In the genomic region with DNA sequence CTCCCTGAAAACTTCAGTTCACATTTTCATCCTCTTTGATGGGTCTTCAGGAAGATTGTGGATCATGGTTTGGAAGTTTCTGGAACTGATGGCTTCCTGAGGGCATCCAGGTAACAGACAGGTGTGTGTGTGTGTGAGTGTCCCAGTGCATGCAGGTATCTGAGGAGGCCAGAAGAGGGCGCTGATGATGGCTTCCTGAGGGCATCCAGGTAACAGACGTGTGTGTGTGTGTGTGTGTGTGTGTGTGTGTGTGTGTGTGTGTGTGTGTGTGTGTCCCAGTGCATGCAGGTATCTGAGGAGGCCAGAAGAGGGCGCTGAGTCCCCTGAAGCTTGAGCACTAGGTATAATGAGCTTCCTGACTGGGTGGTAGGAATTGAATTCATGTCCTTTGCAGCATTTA, we compare ENCODE assay signal across 28 mouse cellular contexts. TPM values are rescaled to one million over a fixed set of nuclear protein-coding genes. Genes with fewer than 3 reads are reported as not detected.
DNase-seq lines count a peak whose midpoint lies in the region; ATAC-seq and TF ChIP-seq lines count a peak whose summit lies in the region.
"Had no signal": no experiment of that assay in that cellular context is flagged by ENCODE, and none has a peak within 500 bp of the region (broad histone marks: within the 10 kb centered on the region; RNA-seq: fewer than 3 reads in every experiment).

No protein-coding gene starts in this region.

- no peak for TF ChIP-seq EP300 in liver, postnatal 0 days (IDR thresholded peaks at IDR 0.05; ENCODE audit: low read depth)
- TF ChIP-seq EP300 in ES-Bruce4 (IDR thresholded peaks at IDR 0.05; ENCODE audit: insufficient read depth, low read depth, low read length), result no peak

- TF ChIP-seq CTCF in forebrain, postnatal 0 days (IDR thresholded peaks at IDR 0.05; ENCODE audit: low read depth), result peak; percentile 14; the same call in 1 of the 2 replicates
- TF ChIP-seq CTCF in liver, postnatal 0 days (IDR thresholded peaks at IDR 0.05; ENCODE audit: low read depth), result peak; percentile 32
- TF ChIP-seq CTCF in ES-Bruce4 (IDR thresholded peaks at IDR 0.05; ENCODE audit: low read depth, low read length), result peak; percentile 34
- TF ChIP-seq CTCF in brain, embryonic 14.5 days (IDR thresholded peaks at IDR 0.05; ENCODE audit: borderline replicate concordance, extremely low read depth, insufficient read depth, insufficient read length), result peak; percentile 10; the same call in 1 of the 2 replicates

- DNase-seq in forebrain, postnatal 0 days, result no peak
- DNase-seq in liver, postnatal 0 days, result no peak
- DNase-seq in liver, embryonic 11.5 days (ENCODE audit: low spot score), result no peak
- DNase-seq in brain, embryonic 14.5 days (ENCODE audit: low read depth), result no peak
- DNase-seq in ovary, postnatal 10 days (ENCODE audit: low spot score), result no peak
- DNase-seq: adrenal gland, adult 2 months; cerebellum, adult 8-10 months; cerebellum, postnatal 36 days; embryo, embryonic 11 days; gastrocnemius, postnatal 14 days; heart, adult 11 months; heart, postnatal 14 days; kidney, postnatal 36 days; layer of hippocampus, postnatal 36 days; retina, postnatal 1 day; right cerebral cortex, postnatal 25 days; spleen, adult 18-20 months; thymus, postnatal 25 days had no signal

- no peak overlapping the region for H3K4me3 ChIP-seq in forebrain, postnatal 0 days (ENCODE audit: low read depth, low read length)
- H3K4me3 ChIP-seq in forebrain, embryonic 12.5 days (replicated peaks), result no peak overlapping the region
- H3K4me3 ChIP-seq in liver, postnatal 0 days (ENCODE audit: low read depth, low read length), result no peak overlapping the region
- H3K4me3 ChIP-seq in liver, embryonic 11.5 days (ENCODE audit: low read depth, low read length), result no peak overlapping the region
- H3K4me3 ChIP-seq in ES-Bruce4 (ENCODE audit: low read depth, low read length), result no peak overlapping the region
- H3K4me3 ChIP-seq: heart, embryonic 13.5 days; hindbrain, embryonic 12.5 days; liver, embryonic 12.5 days; midbrain, embryonic 12.5 days; neural tube, embryonic 12.5 days had no signal

- H3K4me1 ChIP-seq in forebrain, postnatal 0 days (ENCODE audit: insufficient read depth), result no peaks in the 10 kb centered on the region
- H3K4me1 ChIP-seq in forebrain, embryonic 12.5 days, result peaks cover 5% of the 10 kb centered on the region; the same call in 1 of the 2 replicates
- H3K4me1 ChIP-seq in liver, postnatal 0 days (ENCODE audit: insufficient read depth), result no peaks in the 10 kb centered on the region
- no peaks in the 10 kb centered on the region for H3K4me1 ChIP-seq in liver, embryonic 11.5 days (replicated peaks; ENCODE audit: control insufficient read depth, insufficient read depth, low read length)
- H3K4me1 ChIP-seq in ES-Bruce4 (ENCODE audit: control insufficient read depth, insufficient read depth, low read length), result no peaks in the 10 kb centered on the region
- H3K4me1 ChIP-seq: liver, embryonic 12.5 days; neural tube, embryonic 12.5 days had no signal

- H3K9me3 ChIP-seq in forebrain, postnatal 0 days (ENCODE audit: low read length), result no peaks in the 10 kb centered on the region
- no peaks in the 10 kb centered on the region; the same call in 1 of the 2 replicates for H3K9me3 ChIP-seq in forebrain, embryonic 12.5 days
- no peaks in the 10 kb centered on the region for H3K9me3 ChIP-seq in liver, postnatal 0 days (ENCODE audit: low read length)
- H3K9me3 ChIP-seq in liver, embryonic 11.5 days (ENCODE audit: control insufficient read depth, low read length), result no peaks in the 10 kb centered on the region
- H3K9me3 ChIP-seq in ES-Bruce4 (replicated peaks; ENCODE audit: control insufficient read depth, insufficient read depth, low read length, poor library complexity, severe bottlenecking), result no peaks in the 10 kb centered on the region
- H3K9me3 ChIP-seq: heart, embryonic 13.5 days; hindbrain, embryonic 12.5 days; neural tube, embryonic 12.5 days had no signal

- no peaks in the 10 kb centered on the region for H3K36me3 ChIP-seq in forebrain, postnatal 0 days (ENCODE audit: insufficient read depth)
- H3K36me3 ChIP-seq in forebrain, embryonic 12.5 days (replicated peaks), result no peaks in the 10 kb centered on the region
- no peaks in the 10 kb centered on the region for H3K36me3 ChIP-seq in liver, postnatal 0 days (replicated peaks; ENCODE audit: insufficient read depth, low read length)
- no peaks in the 10 kb centered on the region for H3K36me3 ChIP-seq in liver, embryonic 11.5 days (ENCODE audit: control insufficient read depth, insufficient read depth, low read length)
- no peaks in the 10 kb centered on the region for H3K36me3 ChIP-seq in ES-Bruce4 (ENCODE audit: control insufficient read depth, insufficient read depth, low read length, poor library complexity, severe bottlenecking)
- H3K36me3 ChIP-seq: heart, embryonic 13.5 days; hindbrain, embryonic 12.5 days; liver, embryonic 12.5 days; midbrain, embryonic 12.5 days; neural tube, embryonic 12.5 days had no signal

- no peak for TF ChIP-seq POLR2A in ES-Bruce4 (IDR thresholded peaks at IDR 0.05; ENCODE audit: insufficient read depth, low read length)
- no peak for TF ChIP-seq POLR2A in brain, embryonic 14.5 days (IDR thresholded peaks at IDR 0.05; ENCODE audit: borderline replicate concordance, extremely low read depth, insufficient read depth, insufficient read length, poor library complexity, severe bottlenecking)

- no peaks in the 10 kb centered on the region for H3K27me3 ChIP-seq in forebrain, postnatal 0 days (ENCODE audit: insufficient read depth, low read length)
- H3K27me3 ChIP-seq in forebrain, embryonic 12.5 days, result peaks cover 12% of the 10 kb centered on the region; the same call in 1 of the 2 replicates
- H3K27me3 ChIP-seq in liver, postnatal 0 days (ENCODE audit: insufficient read depth, low read length), result no peaks in the 10 kb centered on the region
- no peaks in the 10 kb centered on the region for H3K27me3 ChIP-seq in liver, embryonic 11.5 days (replicated peaks; ENCODE audit: control insufficient read depth, insufficient read depth, low read length)
- H3K27me3 ChIP-seq in ES-Bruce4 (ENCODE audit: control insufficient read depth, insufficient read depth, low read length, poor library complexity, severe bottlenecking), result no peaks in the 10 kb centered on the region
- H3K27me3 ChIP-seq: hindbrain, embryonic 12.5 days; liver, embryonic 12.5 days; midbrain, embryonic 12.5 days; neural tube, embryonic 12.5 days had no signal

- ATAC-seq in forebrain, postnatal 0 days, result no peak
- no peak for ATAC-seq in forebrain, embryonic 12.5 days (ENCODE audit: low FRiP score)
- no peak for ATAC-seq in liver, postnatal 0 days
- no peak for ATAC-seq in liver, embryonic 11.5 days (replicated peaks; ENCODE audit: low FRiP score)
- ATAC-seq in megakaryocyte progenitor cell, adult 5-6 weeks (replicated peaks; ENCODE audit: poor library complexity), result no peak
- ATAC-seq: forebrain, embryonic 16.5 days; liver, embryonic 12.5 days had no signal

- 83% methylated on average over 3 of the region's 3 CpGs for WGBS in forebrain, postnatal 0 days
- 71% methylated on average over 3 of the region's 3 CpGs for WGBS in forebrain, embryonic 12.5 days
- 51% methylated on average over 3 of the region's 3 CpGs for WGBS in liver, postnatal 0 days (ENCODE audit: insufficient replicate concordance)
- 55% methylated on average over 3 of the region's 3 CpGs for WGBS in liver, embryonic 11.5 days

- H3K4me2 ChIP-seq in forebrain, postnatal 0 days (ENCODE audit: low read depth), result no peak overlapping the region
- H3K4me2 ChIP-seq in forebrain, embryonic 12.5 days, result no peak overlapping the region
- H3K4me2 ChIP-seq in liver, postnatal 0 days (ENCODE audit: low read depth, low read length), result no peak overlapping the region
- H3K4me2 ChIP-seq in liver, embryonic 11.5 days, result no peak overlapping the region
- H3K4me2 ChIP-seq: heart, embryonic 13.5 days; hindbrain, embryonic 12.5 days; liver, embryonic 12.5 days; midbrain, embryonic 12.5 days; neural tube, embryonic 12.5 days had no signal

- H3K9ac ChIP-seq in forebrain, postnatal 0 days, result no peak overlapping the region
- no peak overlapping the region for H3K9ac ChIP-seq in forebrain, embryonic 12.5 days
- H3K9ac ChIP-seq in liver, postnatal 0 days (replicated peaks), result no peak overlapping the region
- no peak overlapping the region for H3K9ac ChIP-seq in liver, embryonic 11.5 days (ENCODE audit: low read depth, low read length)
- no peak overlapping the region for H3K9ac ChIP-seq in ES-Bruce4 (ENCODE audit: low read depth, poor library complexity, severe bottlenecking)
- H3K9ac ChIP-seq: heart, embryonic 13.5 days; hindbrain, embryonic 12.5 days; liver, embryonic 12.5 days; midbrain, embryonic 12.5 days; neural tube, embryonic 12.5 days had no signal

- H3K27ac ChIP-seq in forebrain, postnatal 0 days (ENCODE audit: low read depth, low read length), result no peak overlapping the region
- no peak overlapping the region for H3K27ac ChIP-seq in forebrain, embryonic 12.5 days
- H3K27ac ChIP-seq in liver, postnatal 0 days (ENCODE audit: low read depth), result no peak overlapping the region
- no peak overlapping the region for H3K27ac ChIP-seq in liver, embryonic 11.5 days (ENCODE audit: low read depth, low read length)
- H3K27ac ChIP-seq in ES-Bruce4 (ENCODE audit: insufficient read depth, low read length), result no peak overlapping the region
- H3K27ac ChIP-seq: heart, embryonic 13.5 days; hindbrain, embryonic 12.5 days; liver, embryonic 12.5 days; midbrain, embryonic 12.5 days; neural tube, embryonic 12.5 days had no signal

RNA-seq across cellular contexts. Expression of gene Gal, which starts 33.0 kb away (rescaled TPM):
- 2.0 and 2.1 TPM in 2 replicates for total RNA-seq in forebrain, postnatal 0 days (2014; rRNA removed)
- 14.1 and 21.9 TPM in 2 replicates for polyA plus RNA-seq in forebrain, postnatal 0 days (2015; fragmentation: Nextera tagmentation; extraction: Ambion mirVana)
- polyA plus RNA-seq in forebrain, embryonic 12.5 days (2016; fragmentation: Nextera tagmentation; extraction: Ambion mirVana), result 1.1 and 2.0 TPM in 2 replicates
- 0.14 TPM in 1 of 2 replicates, not detected in the other for polyA plus RNA-seq in liver, postnatal 0 days (2015; fragmentation: Nextera tagmentation; extraction: Ambion mirVana)
- 2.1 and 2.6 TPM in 2 replicates for polyA plus RNA-seq in liver, embryonic 11.5 days (2014; fragmentation: Nextera tagmentation; extraction: Ambion mirVana)
- 1.5 and 2.5 TPM in 2 replicates for polyA plus RNA-seq in ES-Bruce4 (2011; ENCODE audit: insufficient read depth, insufficient read length, low read depth, missing spikeins)
- 3.9 and 6.2 TPM in 2 replicates for polyA plus RNA-seq in brain, embryonic 14.5 days (2012; rRNA removed)
- 0.22 TPM in 1 of 2 replicates, not detected in the other for total RNA-seq in megakaryocyte progenitor cell, adult 5-6 weeks (2015)
- not detected in 2 replicates for total RNA-seq in megakaryocyte progenitor cell, adult 5-6 weeks (2017)
- total RNA-seq: heart, postnatal 14 days had no signal
- polyA plus RNA-seq: kidney, embryonic 14.5 days had no signal

RNA-seq across cellular contexts. Expression of gene Tesmin, which starts 58.7 kb away (rescaled TPM):
- total RNA-seq in forebrain, postnatal 0 days (2014; rRNA removed), result 0.71 and 1.0 TPM in 2 replicates
- polyA plus RNA-seq in forebrain, postnatal 0 days (2015; fragmentation: Nextera tagmentation; extraction: Ambion mirVana), result 0.82 and 1.5 TPM in 2 replicates
- 0.41 and 0.44 TPM in 2 replicates for polyA plus RNA-seq in forebrain, embryonic 12.5 days (2016; fragmentation: Nextera tagmentation; extraction: Ambion mirVana)
- 0.80 and 0.91 TPM in 2 replicates for polyA plus RNA-seq in liver, postnatal 0 days (2015; fragmentation: Nextera tagmentation; extraction: Ambion mirVana)
- polyA plus RNA-seq in liver, embryonic 11.5 days (2014; fragmentation: Nextera tagmentation; extraction: Ambion mirVana), result 0.41 and 0.55 TPM in 2 replicates
- polyA plus RNA-seq in ES-Bruce4 (2011; ENCODE audit: insufficient read depth, insufficient read length, low read depth, missing spikeins), result 2.0 and 2.7 TPM in 2 replicates
- 0.36 and 0.42 TPM in 2 replicates for polyA plus RNA-seq in brain, embryonic 14.5 days (2012; rRNA removed)
- 1.5 and 1.7 TPM in 2 replicates for total RNA-seq in megakaryocyte progenitor cell, adult 5-6 weeks (2015)
- total RNA-seq in megakaryocyte progenitor cell, adult 5-6 weeks (2017), result 0.10 and 1.1 TPM in 2 replicates
- polyA plus RNA-seq: neural tube, embryonic 12.5 days had no signal
